Mouse (Mus musculus): ENCODE data around the gene Pgap3. TPM values are rescaled to one million over a fixed set of nuclear protein-coding genes. Genes with fewer than 3 reads are reported as not detected.

Gene Pgap3
- polyA plus RNA-seq, 1 experiment, result 30.4 TPM

GRCm38 (mm10) chr11:98355732-98356299 lies 44.5 kb downstream of the Pgap3 start:
- no peak for DNase-seq (ENCODE audit: low read depth)

- no peak for DNase-seq (ENCODE audit: low read depth)
These were observed 45.8 kb downstream of the Pgap3 start for GRCm38 (mm10) chr11:98354445-98354844.

GRCm38 (mm10) chr11:98353651-98354211 lies 46.6 kb downstream of the Pgap3 start:
- DNase-seq (ENCODE audit: low read depth), result no peak

GRCm38 (mm10) chr11:98352272-98352990 lies 47.9 kb downstream of the Pgap3 start:
- DNase-seq (ENCODE audit: low read depth), result no peak

GRCm38 (mm10) chr11:98349308-98349707 lies 51.0 kb downstream of the Pgap3 start:
- DNase-seq (ENCODE audit: low read depth), result no peak

- no peak for DNase-seq (ENCODE audit: low read depth)
These were observed 52.0 kb downstream of the Pgap3 start, which contains the start of gene Ppp1r1b for GRCm38 (mm10) chr11:98348083-98348961. Gene Ppp1r1b (plus strand): TSS chr11:98348404.

- no peak for DNase-seq (ENCODE audit: low read depth)
These were observed 52.8 kb downstream of the Pgap3 start for GRCm38 (mm10) chr11:98347385-98348082.

- no peak for DNase-seq (ENCODE audit: low read depth)
These were observed 54.1 kb downstream of the Pgap3 start for GRCm38 (mm10) chr11:98346168-98346567.

GRCm38 (mm10) chr11:98345253-98345652 lies 55.0 kb downstream of the Pgap3 start:
- no peak for DNase-seq (ENCODE audit: low read depth)

GRCm38 (mm10) chr11:98342000-98342945 lies 58.0 kb downstream of the Pgap3 start:
- DNase-seq (ENCODE audit: low read depth), result no peak

- DNase-seq (ENCODE audit: low read depth), result no peak
These were observed 59.1 kb downstream of the Pgap3 start for GRCm38 (mm10) chr11:98341174-98341573.

GRCm38 (mm10) chr11:98340597-98340996 lies 59.7 kb downstream of the Pgap3 start:
- DNase-seq (ENCODE audit: low read depth), result no peak

- DNase-seq (ENCODE audit: low read depth), result no peak
These were observed 60.5 kb downstream of the Pgap3 start for GRCm38 (mm10) chr11:98339679-98340287.

GRCm38 (mm10) chr11:98339071-98339501 lies 61.2 kb downstream of the Pgap3 start:
- DNase-seq (ENCODE audit: low read depth), result no peak

Other genes starting within 250 kb of the Pgap3 start
- gene Med1, start 207.2 kb downstream of the Pgap3 start, polyA plus RNA-seq (2012; rRNA removed), result 11.4 and 11.8 TPM in 2 replicates
- 14.6 and 16.5 TPM in 2 replicates for gene Cdk12, start 197.4 kb downstream of the Pgap3 start, polyA plus RNA-seq (2012; rRNA removed)
- gene Neurod2, start 70.8 kb downstream of the Pgap3 start, polyA plus RNA-seq (2012; rRNA removed), result not detected in 2 replicates
- 10.1 and 15.0 TPM in 2 replicates for gene Ppp1r1b, start 52.1 kb downstream of the Pgap3 start, polyA plus RNA-seq (2012; rRNA removed)
- 61.2 and 80.9 TPM in 2 replicates for gene Stard3, start 42.1 kb downstream of the Pgap3 start, polyA plus RNA-seq (2012; rRNA removed)
- 0.85 and 2.9 TPM in 2 replicates for gene Tcap, start 16.7 kb downstream of the Pgap3 start, polyA plus RNA-seq (2012; rRNA removed)
- gene Pnmt, start 14.0 kb downstream of the Pgap3 start, polyA plus RNA-seq (2012; rRNA removed), result 7.5 and 32.4 TPM in 2 replicates
- 33.8 and 35.3 TPM in 2 replicates for gene Erbb2, start 12.0 kb upstream of the Pgap3 start, polyA plus RNA-seq (2012; rRNA removed)
- 217 and 228 TPM in 2 replicates for gene Mien1, start 38.5 kb upstream of the Pgap3 start, polyA plus RNA-seq (2012; rRNA removed)
- gene Grb7, start 45.9 kb upstream of the Pgap3 start, polyA plus RNA-seq (2012; rRNA removed), result 54.7 and 54.8 TPM in 2 replicates
- 0.82 and 0.98 TPM in 2 replicates for gene Ikzf3, start 145.5 kb upstream of the Pgap3 start, polyA plus RNA-seq (2012; rRNA removed)
- gene Zpbp2, start 150.6 kb upstream of the Pgap3 start, polyA plus RNA-seq (2012; rRNA removed), result 0.47 and 1.1 TPM in 2 replicates
- 161 and 192 TPM in 2 replicates for gene Ormdl3, start 186.9 kb upstream of the Pgap3 start, polyA plus RNA-seq (2012; rRNA removed)
- not detected in 2 replicates for gene Lrrc3c, start 197.8 kb upstream of the Pgap3 start, polyA plus RNA-seq (2012; rRNA removed)
- gene Gm12355, start 225.2 kb upstream of the Pgap3 start, polyA plus RNA-seq (2012; rRNA removed), result not detected in 2 replicates
- gene Gsdma3, start 225.9 kb upstream of the Pgap3 start, polyA plus RNA-seq (2012; rRNA removed), result not detected in 2 replicates
- not detected in 2 replicates for gene Gsdma2, start 246.3 kb upstream of the Pgap3 start, polyA plus RNA-seq (2012; rRNA removed)